Mouse (Mus musculus): ENCODE results near the gene Gbgt1. TPM values are rescaled to one million over a fixed set of nuclear protein-coding genes. Genes with fewer than 3 reads are reported as not detected.
A peak's percentile ranks its signal among the peaks of the same experiment; 100 is the strongest.

The Gbgt1 gene
- polyA plus RNA-seq, 1 experiment from 2014 or later = 1.7 TPM

DNA sequence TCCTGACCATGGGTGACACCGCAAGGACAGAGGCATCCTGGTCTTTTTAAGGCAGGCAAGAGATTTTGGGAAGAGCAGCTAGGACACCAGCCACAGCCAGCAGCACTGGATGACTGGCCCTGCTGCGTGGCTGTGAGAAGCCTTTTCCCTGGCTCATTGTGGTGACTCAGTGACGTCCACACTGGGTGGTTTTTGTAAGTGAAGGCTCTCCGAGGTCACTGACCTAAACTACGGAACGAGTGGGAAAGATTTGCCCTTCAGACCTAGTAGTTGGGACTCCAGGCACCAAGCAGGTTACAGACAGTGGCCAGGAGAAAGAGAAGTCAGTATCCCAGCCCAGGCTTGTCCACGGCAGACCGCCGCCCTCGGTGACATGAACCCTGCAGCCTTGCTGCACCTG, 27.7 kb downstream of the Gbgt1 start:
- 76% methylated on average over 10 of the region's 10 CpGs for WGBS
- no peaks in the 10 kb centered on the region for H3K27me3 ChIP-seq (replicated peaks; ENCODE audit: control insufficient read depth, insufficient read depth, low read length)
- H3K4me1 ChIP-seq (ENCODE audit: control insufficient read depth, insufficient read depth, low read depth, low read length) = peaks cover 65% of the 10 kb centered on the region
- no peak for ATAC-seq
- H3K36me3 ChIP-seq (ENCODE audit: control insufficient read depth, insufficient read depth, low read length) = no peaks in the 10 kb centered on the region
- no peak overlapping the region for H3K9ac ChIP-seq (ENCODE audit: low read depth, low read length)
- no peak overlapping the region for H3K4me2 ChIP-seq (ENCODE audit: low read length)
- no peaks in the 10 kb centered on the region for H3K9me3 ChIP-seq (ENCODE audit: control insufficient read depth, low read length)
- H3K4me3 ChIP-seq (ENCODE audit: low read length) = no peak overlapping the region
- no peak overlapping the region for H3K27ac ChIP-seq (ENCODE audit: low read depth, low read length)

- peak; percentile 54 for ATAC-seq
- 13% methylated on average over 11 of the region's 11 CpGs for WGBS
- no peak overlapping the region for H3K4me3 ChIP-seq (ENCODE audit: low read length)
- peaks cover 67% of the 10 kb centered on the region for H3K4me1 ChIP-seq (ENCODE audit: control insufficient read depth, insufficient read depth, low read depth, low read length)
- H3K4me2 ChIP-seq (ENCODE audit: low read length) = no peak overlapping the region; the same call in 1 of the 2 replicates
- peak overlapping the region; percentile 74 for H3K27ac ChIP-seq (ENCODE audit: low read depth, low read length)
- peak overlapping the region; percentile 54 for H3K9ac ChIP-seq (ENCODE audit: low read depth, low read length)
- no peaks in the 10 kb centered on the region for H3K36me3 ChIP-seq (ENCODE audit: control insufficient read depth, insufficient read depth, low read length)
- no peaks in the 10 kb centered on the region for H3K9me3 ChIP-seq (ENCODE audit: control insufficient read depth, low read length)
- H3K27me3 ChIP-seq (replicated peaks; ENCODE audit: control insufficient read depth, insufficient read depth, low read length) = no peaks in the 10 kb centered on the region
Observed at GRCm38 (mm10) chr2:28525219-28525942, 28.7 kb downstream of the Gbgt1 start.

- Histone ChIP-seq H3K4me2 (ENCODE audit: low read length) (peak overlapping the region; percentile 6; the same call in 1 of the 2 replicates), H3K9me3 (ENCODE audit: control insufficient read depth, low read length) (no peaks in the 10 kb centered on the region), H3K27ac (ENCODE audit: low read depth, low read length) (peak overlapping the region; percentile 74), H3K36me3 (ENCODE audit: control insufficient read depth, insufficient read depth, low read length) (no peaks in the 10 kb centered on the region), H3K4me1 (ENCODE audit: control insufficient read depth, insufficient read depth, low read depth, low read length) (peaks cover 63% of the 10 kb centered on the region), H3K9ac (ENCODE audit: low read depth, low read length) (0 out of 2 replicates have a peak overlapping the region, but pooled peaks have one; percentile 32), H3K27me3 (replicated peaks; ENCODE audit: control insufficient read depth, insufficient read depth, low read length) (no peaks in the 10 kb centered on the region), H3K4me3 (ENCODE audit: low read length) (no peak overlapping the region)
- 47% methylated on average over 12 of the region's 12 CpGs for WGBS
- ATAC-seq = no peak; the same call in 1 of the 2 replicates
Observed at GRCm38 (mm10) chr2:28525943-28526876, 29.5 kb downstream of the Gbgt1 start.

DNA sequence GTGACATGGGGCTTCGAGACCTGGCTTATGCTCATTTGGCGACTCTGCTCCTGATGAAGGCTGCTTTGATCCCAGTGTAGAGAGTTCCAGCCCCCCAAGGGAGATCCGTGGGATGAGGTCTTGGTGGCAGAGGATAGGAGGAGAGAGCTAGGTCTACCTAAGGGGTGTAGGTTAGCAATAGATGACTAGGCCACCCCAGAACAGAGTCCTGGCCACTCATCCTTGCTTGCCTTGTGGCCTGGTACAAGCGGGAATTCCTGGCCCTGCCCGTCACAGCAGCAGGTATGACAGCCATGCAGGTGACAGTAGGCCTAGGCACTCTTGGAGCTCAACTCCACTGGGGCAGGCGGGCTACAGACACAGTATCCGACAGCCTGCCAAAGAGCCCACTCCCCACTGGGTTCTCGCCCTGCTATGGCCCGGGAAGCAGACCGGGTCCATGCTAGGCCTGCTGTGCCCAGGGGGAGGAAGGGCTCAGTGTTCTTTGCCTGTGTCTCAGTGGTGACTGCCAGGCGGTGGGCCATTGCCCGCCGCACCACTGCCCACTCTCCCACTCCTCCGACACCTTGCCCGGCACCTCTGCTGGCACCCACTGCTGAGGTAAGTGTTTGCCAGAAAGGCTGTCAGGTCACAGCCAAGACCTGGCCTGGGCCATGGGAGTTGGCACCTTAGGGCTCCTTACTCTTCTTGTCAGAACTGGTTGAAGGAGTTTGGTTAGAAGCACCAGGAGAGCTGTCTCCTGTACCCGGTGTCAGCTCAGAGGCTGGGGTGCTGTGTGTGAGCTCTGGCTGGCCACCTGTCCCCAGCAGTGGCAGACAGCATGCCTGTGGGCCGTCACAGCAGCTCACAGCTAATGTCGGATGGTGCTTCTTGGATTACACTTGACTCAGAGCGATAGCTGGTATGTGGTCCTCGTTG, 31.0 kb downstream of the Gbgt1 start:
- Histone ChIP-seq H3K9me3 (ENCODE audit: control insufficient read depth, low read length) (no peaks in the 10 kb centered on the region), H3K4me2 (ENCODE audit: low read length) (no peak overlapping the region), H3K4me1 (ENCODE audit: control insufficient read depth, insufficient read depth, low read depth, low read length) (peaks cover 60% of the 10 kb centered on the region), H3K9ac (ENCODE audit: low read depth, low read length) (no peak overlapping the region), H3K36me3 (ENCODE audit: control insufficient read depth, insufficient read depth, low read length) (no peaks in the 10 kb centered on the region), H3K27me3 (replicated peaks; ENCODE audit: control insufficient read depth, insufficient read depth, low read length) (no peaks in the 10 kb centered on the region), H3K4me3 (ENCODE audit: low read length) (no peak overlapping the region), H3K27ac (ENCODE audit: low read depth, low read length) (no peak overlapping the region)
- ATAC-seq = no peak
- 78% methylated on average over 20 of the region's 20 CpGs for WGBS

- no peak overlapping the region for H3K4me3 ChIP-seq (ENCODE audit: low read length)
- no peak overlapping the region for H3K9ac ChIP-seq (ENCODE audit: low read depth, low read length)
- H3K36me3 ChIP-seq (ENCODE audit: control insufficient read depth, insufficient read depth, low read length) = no peaks in the 10 kb centered on the region
- H3K4me2 ChIP-seq (ENCODE audit: low read length) = no peak overlapping the region
- ATAC-seq = no peak
- H3K27me3 ChIP-seq (replicated peaks; ENCODE audit: control insufficient read depth, insufficient read depth, low read length) = no peaks in the 10 kb centered on the region
- no peak overlapping the region for H3K27ac ChIP-seq (ENCODE audit: low read depth, low read length)
- WGBS = 87% methylated on average over 7 of the region's 7 CpGs
- H3K9me3 ChIP-seq (ENCODE audit: control insufficient read depth, low read length) = no peaks in the 10 kb centered on the region
- H3K4me1 ChIP-seq (ENCODE audit: control insufficient read depth, insufficient read depth, low read depth, low read length) = peaks cover 65% of the 10 kb centered on the region
Observed at GRCm38 (mm10) chr2:28528354-28528730, 31.7 kb downstream of the Gbgt1 start.

DNA sequence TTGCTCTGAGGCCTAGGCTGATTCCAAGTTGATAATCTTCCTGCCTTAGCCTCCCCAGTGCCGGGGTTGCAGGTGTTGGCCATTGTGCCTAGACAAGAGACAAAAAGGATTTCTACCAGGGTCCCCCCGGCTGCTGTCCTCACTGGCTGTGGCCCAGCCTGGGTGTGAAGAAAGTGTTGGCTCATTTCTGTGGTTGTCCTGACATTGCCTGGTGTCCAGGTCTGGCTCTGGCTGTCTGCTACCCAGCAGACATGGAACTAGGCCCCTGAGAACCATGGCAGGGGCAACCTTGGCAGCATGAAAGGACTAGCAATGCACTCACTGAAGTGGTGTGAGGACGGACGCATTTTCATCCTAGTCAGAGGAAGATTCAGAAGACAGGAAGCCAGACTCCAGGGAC, 33.2 kb downstream of the Gbgt1 start:
- no peak for ATAC-seq
- no peak overlapping the region for H3K4me2 ChIP-seq (ENCODE audit: low read length)
- WGBS = 62% methylated on average over 4 of the region's 4 CpGs
- H3K9me3 ChIP-seq (ENCODE audit: control insufficient read depth, low read length) = no peaks in the 10 kb centered on the region
- H3K4me3 ChIP-seq (ENCODE audit: low read length) = no peak overlapping the region
- H3K27me3 ChIP-seq (replicated peaks; ENCODE audit: control insufficient read depth, insufficient read depth, low read length) = no peaks in the 10 kb centered on the region
- H3K27ac ChIP-seq (ENCODE audit: low read depth, low read length) = peak overlapping the region; percentile 31; the same call in 1 of the 2 replicates
- no peaks in the 10 kb centered on the region for H3K36me3 ChIP-seq (ENCODE audit: control insufficient read depth, insufficient read depth, low read length)
- H3K9ac ChIP-seq (ENCODE audit: low read depth, low read length) = no peak overlapping the region
- H3K4me1 ChIP-seq (ENCODE audit: control insufficient read depth, insufficient read depth, low read depth, low read length) = peaks cover 76% of the 10 kb centered on the region

DNA sequence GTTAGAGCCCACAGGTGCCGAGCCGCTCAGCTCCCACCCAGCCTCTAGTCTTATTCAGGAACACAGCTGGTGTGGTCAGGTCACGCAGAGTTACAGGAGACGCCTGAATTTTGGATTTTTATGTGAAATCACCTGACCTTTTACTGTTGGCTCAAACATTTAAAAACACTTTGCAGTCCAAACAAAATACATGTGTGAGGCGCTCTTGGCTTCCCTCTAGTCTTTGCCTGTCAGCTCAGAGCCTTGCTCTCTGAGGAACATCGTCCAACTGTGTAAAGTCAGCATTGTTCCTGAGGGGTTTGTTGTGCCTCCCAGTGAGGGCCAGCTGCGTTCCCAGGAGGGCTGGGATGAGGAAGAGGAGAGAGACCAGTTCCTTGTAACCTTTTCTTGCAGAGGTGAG, 33.6 kb downstream of the Gbgt1 start:
- ATAC-seq = no peak
- Histone ChIP-seq H3K36me3 (ENCODE audit: control insufficient read depth, insufficient read depth, low read length) (no peaks in the 10 kb centered on the region), H3K27me3 (replicated peaks; ENCODE audit: control insufficient read depth, insufficient read depth, low read length) (no peaks in the 10 kb centered on the region), H3K4me1 (ENCODE audit: control insufficient read depth, insufficient read depth, low read depth, low read length) (peaks cover 76% of the 10 kb centered on the region), H3K4me3 (ENCODE audit: low read length) (no peak overlapping the region), H3K9ac (ENCODE audit: low read depth, low read length) (no peak overlapping the region), H3K27ac (ENCODE audit: low read depth, low read length) (no peak overlapping the region), H3K9me3 (ENCODE audit: control insufficient read depth, low read length) (no peaks in the 10 kb centered on the region), H3K4me2 (ENCODE audit: low read length) (no peak overlapping the region)
- 53% methylated on average over 7 of the region's 7 CpGs for WGBS

DNA sequence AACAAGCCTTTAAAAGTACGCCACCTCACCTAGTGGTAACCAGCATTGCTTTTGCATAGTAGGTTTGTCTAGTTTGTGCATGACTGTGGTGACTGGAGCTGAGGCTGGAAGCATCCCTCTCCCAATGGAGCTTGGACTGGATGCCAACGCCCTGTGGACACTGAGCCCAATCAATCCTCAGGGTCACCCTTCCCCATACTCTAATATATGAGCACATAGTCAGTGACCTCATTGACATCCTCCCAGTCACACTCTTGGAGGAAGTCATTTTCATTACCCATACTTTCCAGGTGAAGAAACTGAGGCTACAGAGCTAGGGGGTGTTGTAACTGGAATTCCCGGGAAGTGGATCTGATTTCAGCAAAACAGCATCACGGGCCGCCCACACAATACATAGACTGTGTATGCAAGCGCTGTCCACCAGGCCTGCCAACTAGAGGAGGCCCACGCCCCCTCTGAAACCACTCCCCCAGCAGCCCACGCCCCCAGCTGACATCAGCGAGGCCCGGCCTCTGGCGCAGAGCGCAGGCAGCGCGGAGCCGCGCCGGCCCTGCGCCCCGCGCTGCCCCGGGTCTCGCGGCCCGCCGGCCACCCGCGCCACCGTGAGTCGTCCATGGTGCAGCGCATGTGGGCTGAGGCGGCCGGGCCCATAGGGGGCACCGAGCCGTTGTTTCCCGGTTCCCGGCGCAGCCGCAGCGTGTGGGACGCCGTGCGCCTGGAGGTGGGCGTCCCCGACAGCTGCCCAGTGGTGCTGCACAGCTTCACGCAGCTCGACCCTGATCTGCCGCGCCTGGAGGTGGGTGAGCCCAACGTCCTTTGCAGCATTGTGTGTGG, 36.5 kb downstream of the Gbgt1 start:
- 3% methylated on average over 34 of the region's 49 CpGs for WGBS
- Histone ChIP-seq H3K27me3 (replicated peaks; ENCODE audit: control insufficient read depth, insufficient read depth, low read length) (no peaks in the 10 kb centered on the region), H3K9me3 (ENCODE audit: control insufficient read depth, low read length) (no peaks in the 10 kb centered on the region), H3K4me2 (ENCODE audit: low read length) (peak overlapping the region; percentile 77), H3K27ac (ENCODE audit: low read depth, low read length) (peak overlapping the region; percentile 79), H3K36me3 (ENCODE audit: control insufficient read depth, insufficient read depth, low read length) (no peaks in the 10 kb centered on the region), H3K9ac (ENCODE audit: low read depth, low read length) (peak overlapping the region; percentile 76), H3K4me1 (ENCODE audit: control insufficient read depth, insufficient read depth, low read depth, low read length) (peaks cover 79% of the 10 kb centered on the region), H3K4me3 (ENCODE audit: low read length) (peak overlapping the region; percentile 56)
- ATAC-seq = peak; percentile 91

All from hindbrain, embryonic 16.5 days (tissue).